Mouse (Mus musculus) heart, postnatal 0 days (tissue): ENCODE results near the gene Dctpp1.

Experiments
- CTCF ChIP-seq: IDR thresholded peaks from 2 replicates; pipeline ENCODE4 v1.5.1; 2016; ENCODE audit warnings: antibody characterized with exemption, control low read depth, low read depth
- EP300 ChIP-seq: IDR thresholded peaks from 2 replicates; pipeline ENCODE4 v1.6.1; 2016; ENCODE audit warnings: antibody characterized with exemption, low read depth

GRCm38 (mm10) chr7:127255965-127256364 lies 4.5 kb downstream of the Dctpp1 start:
- TF ChIP-seq CTCF = no peak
- no peak for TF ChIP-seq EP300
